Mouse (Mus musculus): Measurements from ENCODE around the gene Cntn3.

GRCm38 (mm10) chr6:102332144-102332543 is 240.8 kb downstream of the Cntn3 start:
- no peak for TF ChIP-seq CTCF (IDR thresholded peaks at IDR 0.05; ENCODE audit: borderline replicate concordance, insufficient read depth, low read length)
- no peak for TF ChIP-seq POLR2A (IDR thresholded peaks at IDR 0.05; ENCODE audit: low read depth, low read length)
